Mouse (Mus musculus) heart, postnatal 25 days (tissue): ENCODE measurements at regions not wholly inside any gene's neighbourhood (a gene's known extent, or its start where the extent isn't known, plus 50 kb on each side); places are given as distances from the start of the nearest gene placed in this dataset.

Experiments
- DNase-seq: peaks from one replicate; pipeline ENCODE4 v3.0.0; 2022; ENCODE audit warnings: low spot score
- intact Hi-C: fragments of 180-260 bp; cut with DNase I; formaldehyde crosslinking; loops from one replicate; pipeline ENCODE4 v1.15.1; 2025

- intact Hi-C loops, result no loop called here
- DNase-seq, result peak; percentile 69
These were observed 85.0 kb upstream of the Prok2 start for GRCm38 (mm10) chr6:99810974-99811798.

GRCm38 (mm10) chr6:99804905-99805245 is 78.7 kb upstream of the Prok2 start:
- DNase-seq, result no peak
- intact Hi-C loops, result loop anchor here (2.0 to 10.0 kb wide), 4 partner anchors 347 to 842 kb away; partner anchors contain the start of gene Rybp

- peak; percentile 62 for DNase-seq
- intact Hi-C loops, result loop anchor here (2.0 to 10.0 kb wide), 4 partner anchors 348 to 843 kb away; partner anchors contain the start of gene Rybp
These were observed 78.1 kb upstream of the Prok2 start for GRCm38 (mm10) chr6:99803983-99804904.

- DNase-seq, result no peak
- intact Hi-C loops, result loop anchor here (5.0 to 10.0 kb wide), 3 partner anchors 351 to 711 kb away; partner anchors contain the start of gene Rybp
These were observed 74.7 kb upstream of the Prok2 start for GRCm38 (mm10) chr6:99800919-99801318.

GRCm38 (mm10) chr6:99800324-99800723 is 74.1 kb upstream of the Prok2 start:
- intact Hi-C loops, result loop anchor here (5.0 to 10.0 kb wide), 3 partner anchors 352 to 712 kb away; partner anchors contain the start of gene Rybp
- no peak for DNase-seq

GRCm38 (mm10) chr6:99796390-99796789 is 70.2 kb upstream of the Prok2 start:
- DNase-seq, result no peak
- intact Hi-C loops, result no loop called here

GRCm38 (mm10) chr6:99793546-99793945 is 67.4 kb upstream of the Prok2 start:
- intact Hi-C loops, result no loop called here
- DNase-seq, result no peak

GRCm38 (mm10) chr6:99792353-99792752 is 66.2 kb upstream of the Prok2 start:
- intact Hi-C loops, result no loop called here
- DNase-seq, result no peak

- intact Hi-C loops, result no loop called here
- DNase-seq, result no peak
These were observed 60.8 kb upstream of the Prok2 start for GRCm38 (mm10) chr6:99786977-99787376.

GRCm38 (mm10) chr6:99785212-99785611 is 59.0 kb upstream of the Prok2 start:
- no peak for DNase-seq
- intact Hi-C loops, result no loop called here

- DNase-seq, result no peak
These were observed 58.6 kb upstream of the Prok2 start for GRCm38 (mm10) chr6:99784804-99785203.

GRCm38 (mm10) chr6:99784285-99784684 is 58.1 kb upstream of the Prok2 start:
- intact Hi-C loops, result no loop called here
- no peak for DNase-seq

More at GRCm38 (mm10) chr6:99784804-99785203, 58.6 kb upstream of the Prok2 start:
- intact Hi-C loops, result no loop called here

- no peak for DNase-seq
These were observed 56.8 kb upstream of the Prok2 start for GRCm38 (mm10) chr6:99782996-99783395.

More at GRCm38 (mm10) chr6:99782996-99783395, 56.8 kb upstream of the Prok2 start:
- intact Hi-C loops, result no loop called here
